Mouse (Mus musculus): ENCODE data around the gene Clec4g. TPM values are rescaled to one million over a fixed set of nuclear protein-coding genes. Genes with fewer than 3 reads are reported as not detected.

Clec4g gene
- total and polyA plus RNA-seq, 2 experiments from 2014 or later, result 0.21 TPM; not detected in 1

DNA sequence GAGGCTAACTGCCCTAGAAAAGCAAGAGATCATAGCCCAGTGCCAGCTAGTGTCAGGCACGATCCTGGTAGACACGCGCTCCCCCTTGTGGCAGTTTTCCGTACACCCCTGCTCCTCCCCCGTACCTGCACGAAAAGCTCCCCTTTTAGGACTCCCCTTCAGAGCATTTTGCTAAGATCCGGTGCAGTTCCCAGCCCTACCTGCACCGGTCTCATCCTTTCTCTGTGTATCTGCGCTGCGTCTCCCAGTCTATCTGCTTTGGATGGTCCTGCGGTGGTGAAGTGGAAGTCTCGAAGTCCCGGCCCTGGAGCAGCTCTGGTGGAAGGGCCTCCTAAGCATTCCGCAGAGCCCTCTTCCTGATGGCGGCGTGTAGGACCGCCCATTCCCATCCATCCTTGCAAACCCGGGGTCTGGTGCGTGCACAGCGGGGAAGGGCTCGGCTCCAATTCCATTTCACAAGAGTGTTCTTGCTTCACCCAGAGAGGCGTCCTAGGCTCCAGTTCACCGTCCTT lies 48.4 kb downstream of the Clec4g start, which contains the start of gene Fcor:
TSS of gene Fcor (minus strand) at position 383 of the 512 bp plus-strand sequence.
- H3K27ac ChIP-seq (ENCODE audit: low read depth, low read length), result peak within 1 kb of the TSS; percentile 74
- H3K9ac ChIP-seq, result peak within 1 kb of the TSS; percentile 65
- peak; percentile 92 for DNase-seq
- no peaks in the 10 kb centered on the region for H3K9me3 ChIP-seq (ENCODE audit: low read length)
- peak; percentile 87 for ATAC-seq
- WGBS, result under 1% methylated on average over 23 of the region's 23 CpGs
- peak within 1 kb of the TSS; percentile 63 for H3K4me2 ChIP-seq (ENCODE audit: low read depth)
- peak; percentile 89 for TF ChIP-seq CTCF (IDR thresholded peaks at IDR 0.05; ENCODE audit: low read depth)
- no peaks in the 10 kb centered on the region for H3K27me3 ChIP-seq (ENCODE audit: insufficient read depth, low read length)
- peak within 1 kb of the TSS; percentile 58 for H3K4me3 ChIP-seq (ENCODE audit: low read depth, low read length)
- no peaks in the 10 kb centered on the region for H3K4me1 ChIP-seq (ENCODE audit: insufficient read depth)
- H3K36me3 ChIP-seq (ENCODE audit: insufficient read depth), result no peaks in the 10 kb centered on the region

DNA sequence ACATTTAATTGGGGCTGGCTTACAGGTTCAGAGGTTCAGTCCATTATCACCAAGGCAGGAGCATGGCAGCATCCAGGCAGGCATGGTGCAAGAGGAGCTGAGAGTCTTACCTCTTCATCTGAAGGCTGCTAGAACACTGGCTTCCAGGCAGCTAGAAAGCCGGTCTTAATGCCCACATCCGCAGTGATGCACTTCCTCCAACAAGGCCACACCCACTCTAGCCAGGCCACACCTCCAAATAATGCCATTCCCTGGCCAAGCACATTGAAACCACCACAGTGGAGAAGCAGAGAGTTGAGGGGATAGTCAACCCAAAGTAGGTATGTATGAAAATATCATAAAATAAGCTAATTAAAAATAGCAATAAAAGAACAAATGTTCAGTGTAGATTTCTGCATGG lies 50.1 kb downstream of the Clec4g start:
- no peak for DNase-seq
- ATAC-seq, result no peak
- Histone ChIP-seq H3K27ac (ENCODE audit: low read depth, low read length) (no peak overlapping the region), H3K36me3 (ENCODE audit: insufficient read depth) (no peaks in the 10 kb centered on the region), H3K4me3 (ENCODE audit: low read depth, low read length) (no peak overlapping the region), H3K27me3 (ENCODE audit: insufficient read depth, low read length) (no peaks in the 10 kb centered on the region), H3K9ac (no peak overlapping the region), H3K4me2 (ENCODE audit: low read depth) (no peak overlapping the region), H3K4me1 (ENCODE audit: insufficient read depth) (no peaks in the 10 kb centered on the region), H3K9me3 (ENCODE audit: low read length) (no peaks in the 10 kb centered on the region)
- 82% methylated on average over 2 of the region's 2 CpGs for WGBS
- no peak for TF ChIP-seq CTCF (IDR thresholded peaks at IDR 0.05; ENCODE audit: low read depth)

DNA sequence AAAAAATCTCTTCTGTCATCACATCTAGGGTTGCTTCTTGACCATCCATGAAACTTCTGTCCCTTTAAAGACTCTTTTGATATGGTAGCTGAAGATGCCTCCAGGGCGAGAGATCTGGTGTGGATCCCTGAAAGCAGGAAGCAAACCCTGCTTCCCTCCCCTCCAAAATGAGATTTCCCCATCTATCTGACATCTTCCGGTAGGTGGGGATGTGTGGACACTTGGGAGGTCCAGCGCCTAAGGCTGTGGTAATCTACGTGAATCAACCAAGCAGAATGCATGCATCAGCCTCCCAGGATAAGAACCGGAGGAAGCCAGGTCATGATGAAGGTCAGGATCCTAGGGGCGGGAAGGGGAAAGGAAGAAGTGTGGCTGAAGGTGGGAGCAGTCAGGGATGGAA lies 54.9 kb downstream of the Clec4g start, which contains the start of gene Mcemp1:
TSS of gene Mcemp1 (plus strand) at position 248 of the 400 bp plus-strand sequence.
- no peak for TF ChIP-seq CTCF (IDR thresholded peaks at IDR 0.05; ENCODE audit: low read depth)
- DNase-seq, result no peak
- H3K4me1 ChIP-seq (ENCODE audit: insufficient read depth), result no peaks in the 10 kb centered on the region
- 79% methylated on average over 6 of the region's 6 CpGs for WGBS
- H3K27me3 ChIP-seq (ENCODE audit: insufficient read depth, low read length), result no peaks in the 10 kb centered on the region
- no peak for ATAC-seq
- H3K27ac ChIP-seq (ENCODE audit: low read depth, low read length), result no peak within 1 kb of the TSS
- no peak within 1 kb of the TSS for H3K4me2 ChIP-seq (ENCODE audit: low read depth)
- H3K36me3 ChIP-seq (ENCODE audit: insufficient read depth), result no peaks in the 10 kb centered on the region
- H3K9me3 ChIP-seq (ENCODE audit: low read length), result no peaks in the 10 kb centered on the region
- no peak within 1 kb of the TSS for H3K9ac ChIP-seq
- H3K4me3 ChIP-seq (ENCODE audit: low read depth, low read length), result no peak within 1 kb of the TSS

- TF ChIP-seq CTCF (IDR thresholded peaks at IDR 0.05; ENCODE audit: low read depth), result no peak
- no peak for ATAC-seq
- 53% methylated on average over 5 of the region's 5 CpGs for WGBS
These were observed 56.0 kb downstream of the Clec4g start for GRCm38 (mm10) chr8:3664405-3664804.

GRCm38 (mm10) chr8:3660889-3661288 lies 59.6 kb downstream of the Clec4g start:
- Histone ChIP-seq H3K4me3 (ENCODE audit: low read depth, low read length) (no peak overlapping the region), H3K4me2 (ENCODE audit: low read depth) (no peak overlapping the region), H3K36me3 (ENCODE audit: insufficient read depth) (no peaks in the 10 kb centered on the region), H3K27me3 (ENCODE audit: insufficient read depth, low read length) (no peaks in the 10 kb centered on the region), H3K9ac (no peak overlapping the region), H3K9me3 (ENCODE audit: low read length) (no peaks in the 10 kb centered on the region), H3K4me1 (ENCODE audit: insufficient read depth) (no peaks in the 10 kb centered on the region), H3K27ac (ENCODE audit: low read depth, low read length) (no peak overlapping the region)
- no peak for TF ChIP-seq CTCF (IDR thresholded peaks at IDR 0.05; ENCODE audit: low read depth)
- DNase-seq (no peak), ATAC-seq (no peak)
- 86% methylated on average over 8 of the region's 8 CpGs for WGBS

More at GRCm38 (mm10) chr8:3664405-3664804, 56.0 kb downstream of the Clec4g start:
- H3K27me3 ChIP-seq (ENCODE audit: insufficient read depth, low read length), result no peaks in the 10 kb centered on the region
- H3K9me3 ChIP-seq (ENCODE audit: low read length), result no peaks in the 10 kb centered on the region
- no peak overlapping the region for H3K27ac ChIP-seq (ENCODE audit: low read depth, low read length)
- H3K4me2 ChIP-seq (ENCODE audit: low read depth), result no peak overlapping the region
- H3K36me3 ChIP-seq (ENCODE audit: insufficient read depth), result no peaks in the 10 kb centered on the region
- H3K4me1 ChIP-seq (ENCODE audit: insufficient read depth), result no peaks in the 10 kb centered on the region
- no peak for DNase-seq
- H3K4me3 ChIP-seq (ENCODE audit: low read depth, low read length), result no peak overlapping the region
- no peak overlapping the region for H3K9ac ChIP-seq

Other genes starting within 250 kb of the Clec4g start
- gene Tex45, start 249.8 kb downstream of the Clec4g start, total RNA-seq (2014; rRNA removed), result 0.15 TPM in 1 of 2 replicates, not detected in the other
- gene Tex45, start 249.8 kb downstream of the Clec4g start, polyA plus RNA-seq (2015; fragmentation: Nextera tagmentation; extraction: Ambion mirVana), result 0.18 and 0.68 TPM in 2 replicates
- 64.6 and 85.3 TPM in 2 replicates for gene Zfp358, start 227.5 kb downstream of the Clec4g start, total RNA-seq (2014; rRNA removed)
- gene Zfp358, start 227.5 kb downstream of the Clec4g start, polyA plus RNA-seq (2015; fragmentation: Nextera tagmentation; extraction: Ambion mirVana), result 64.7 and 67.9 TPM in 2 replicates
- gene Mcoln1, start 220.2 kb downstream of the Clec4g start, total RNA-seq (2014; rRNA removed), result 63.5 and 77.6 TPM in 2 replicates
- gene Mcoln1, start 220.2 kb downstream of the Clec4g start, polyA plus RNA-seq (2015; fragmentation: Nextera tagmentation; extraction: Ambion mirVana), result 69.8 and 80.5 TPM in 2 replicates
- 42.6 and 56.4 TPM in 2 replicates for gene Pnpla6, start 205.3 kb downstream of the Clec4g start, total RNA-seq (2014; rRNA removed)
- 22.2 and 26.3 TPM in 2 replicates for gene Pnpla6, start 205.3 kb downstream of the Clec4g start, polyA plus RNA-seq (2015; fragmentation: Nextera tagmentation; extraction: Ambion mirVana)
- not detected in 2 replicates for gene C330021F23Rik, start 152.7 kb downstream of the Clec4g start, total RNA-seq (2014; rRNA removed)
- 0.22 and 0.29 TPM in 2 replicates for gene C330021F23Rik, start 152.7 kb downstream of the Clec4g start, polyA plus RNA-seq (2015; fragmentation: Nextera tagmentation; extraction: Ambion mirVana)
- gene Camsap3, start 133.4 kb downstream of the Clec4g start, total RNA-seq (2014; rRNA removed), result 97.8 and 103 TPM in 2 replicates
- gene Camsap3, start 133.4 kb downstream of the Clec4g start, polyA plus RNA-seq (2015; fragmentation: Nextera tagmentation; extraction: Ambion mirVana), result 36.6 and 42.4 TPM in 2 replicates
- gene Xab2, start 99.3 kb downstream of the Clec4g start, total RNA-seq (2014; rRNA removed), result 38.7 and 48.4 TPM in 2 replicates
- 34.6 and 37.3 TPM in 2 replicates for gene Xab2, start 99.3 kb downstream of the Clec4g start, polyA plus RNA-seq (2015; fragmentation: Nextera tagmentation; extraction: Ambion mirVana)
- gene Pet100, start 99.1 kb downstream of the Clec4g start, total RNA-seq (2014; rRNA removed), result 17.7 and 22.9 TPM in 2 replicates
- gene Pet100, start 99.1 kb downstream of the Clec4g start, polyA plus RNA-seq (2015; fragmentation: Nextera tagmentation; extraction: Ambion mirVana), result 82.4 and 121 TPM in 2 replicates
- gene Pcp2, start 95.1 kb downstream of the Clec4g start, total RNA-seq (2014; rRNA removed), result not detected in 2 replicates
- gene Pcp2, start 95.1 kb downstream of the Clec4g start, polyA plus RNA-seq (2015; fragmentation: Nextera tagmentation; extraction: Ambion mirVana), result not detected in 2 replicates
- 33.9 and 43.8 TPM in 2 replicates for gene Stxbp2, start 89.7 kb downstream of the Clec4g start, total RNA-seq (2014; rRNA removed)
- 35.5 and 44.7 TPM in 2 replicates for gene Stxbp2, start 89.7 kb downstream of the Clec4g start, polyA plus RNA-seq (2015; fragmentation: Nextera tagmentation; extraction: Ambion mirVana)
- gene Retn, start 64.9 kb downstream of the Clec4g start, total RNA-seq (2014; rRNA removed), result 0.38 and 1.7 TPM in 2 replicates
- gene Retn, start 64.9 kb downstream of the Clec4g start, polyA plus RNA-seq (2015; fragmentation: Nextera tagmentation; extraction: Ambion mirVana), result 0.42 and 0.44 TPM in 2 replicates
- 0.19 TPM in 1 of 2 replicates, not detected in the other for gene Mcemp1, start 54.9 kb downstream of the Clec4g start, total RNA-seq (2014; rRNA removed)
- gene Mcemp1, start 54.9 kb downstream of the Clec4g start, polyA plus RNA-seq (2015; fragmentation: Nextera tagmentation; extraction: Ambion mirVana), result 0.30 and 0.40 TPM in 2 replicates
- 9.8 and 13.7 TPM in 2 replicates for gene Fcor, start 48.3 kb downstream of the Clec4g start, total RNA-seq (2014; rRNA removed)
- gene Fcor, start 48.3 kb downstream of the Clec4g start, polyA plus RNA-seq (2015; fragmentation: Nextera tagmentation; extraction: Ambion mirVana), result 21.0 and 22.2 TPM in 2 replicates
- gene Trappc5, start 44.4 kb downstream of the Clec4g start, total RNA-seq (2014; rRNA removed), result 70.5 and 72.7 TPM in 2 replicates
- 61.2 and 68.5 TPM in 2 replicates for gene Trappc5, start 44.4 kb downstream of the Clec4g start, polyA plus RNA-seq (2015; fragmentation: Nextera tagmentation; extraction: Ambion mirVana)
- gene Fcer2a, start 26.5 kb downstream of the Clec4g start, total RNA-seq (2014; rRNA removed), result not detected in 2 replicates
- gene Fcer2a, start 26.5 kb downstream of the Clec4g start, polyA plus RNA-seq (2015; fragmentation: Nextera tagmentation; extraction: Ambion mirVana), result 0.20 and 0.24 TPM in 2 replicates
- gene Cd209a, start 28.3 kb upstream of the Clec4g start, total RNA-seq (2014; rRNA removed), result not detected in 2 replicates
- 0.13 TPM in 1 of 2 replicates, not detected in the other for gene Cd209a, start 28.3 kb upstream of the Clec4g start, polyA plus RNA-seq (2015; fragmentation: Nextera tagmentation; extraction: Ambion mirVana)
- gene Cd209e, start 133.7 kb upstream of the Clec4g start, total RNA-seq (2014; rRNA removed), result not detected in 2 replicates
- gene Cd209e, start 133.7 kb upstream of the Clec4g start, polyA plus RNA-seq (2015; fragmentation: Nextera tagmentation; extraction: Ambion mirVana), result not detected in 2 replicates
- not detected in 2 replicates for gene Cd209d, start 157.9 kb upstream of the Clec4g start, total RNA-seq (2014; rRNA removed)
- gene Cd209d, start 157.9 kb upstream of the Clec4g start, polyA plus RNA-seq (2015; fragmentation: Nextera tagmentation; extraction: Ambion mirVana), result not detected in 2 replicates
- gene Cd209b, start 206.2 kb upstream of the Clec4g start, total RNA-seq (2014; rRNA removed), result not detected in 2 replicates
- gene Cd209b, start 206.2 kb upstream of the Clec4g start, polyA plus RNA-seq (2015; fragmentation: Nextera tagmentation; extraction: Ambion mirVana), result 0.18 TPM in 1 of 2 replicates, not detected in the other
- not detected in 2 replicates for gene Cd209c, start 234.1 kb upstream of the Clec4g start, total RNA-seq (2014; rRNA removed)
- gene Cd209c, start 234.1 kb upstream of the Clec4g start, polyA plus RNA-seq (2015; fragmentation: Nextera tagmentation; extraction: Ambion mirVana), result 0.15 and 0.16 TPM in 2 replicates